Mouse (Mus musculus) retina, adult 2 months (tissue): ENCODE measurements at regions not wholly inside any gene's neighbourhood (a gene's known extent, or its start where the extent isn't known, plus 50 kb on each side); places are given as distances from the start of the nearest gene placed in this dataset.

Experiments
- DNase-seq: peaks from one replicate; pipeline ENCODE4 v3.0.0-alpha.2; 2012; ENCODE audit warnings: low read depth, low spot score

DNA sequence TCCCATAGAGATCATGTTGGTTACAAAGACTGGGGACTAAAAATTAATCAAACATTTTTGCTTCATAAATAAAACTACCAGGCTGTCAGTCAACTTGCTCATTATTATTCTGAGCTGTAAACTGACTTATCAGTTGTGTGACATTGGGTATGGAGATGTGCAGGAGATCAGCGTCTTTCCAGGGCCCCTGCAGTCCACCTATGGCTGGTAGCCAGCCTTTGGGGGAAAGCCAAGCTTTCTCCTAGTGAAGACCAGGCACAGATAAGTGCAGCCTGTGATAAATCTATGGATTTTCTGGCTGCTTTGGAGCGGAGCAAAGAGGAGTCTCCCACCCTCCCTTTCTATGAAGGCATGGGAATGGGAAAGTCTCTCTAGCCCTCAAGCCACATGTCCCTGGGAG is 172.0 kb upstream of the Glra1 start:
- no peak for DNase-seq

DNA sequence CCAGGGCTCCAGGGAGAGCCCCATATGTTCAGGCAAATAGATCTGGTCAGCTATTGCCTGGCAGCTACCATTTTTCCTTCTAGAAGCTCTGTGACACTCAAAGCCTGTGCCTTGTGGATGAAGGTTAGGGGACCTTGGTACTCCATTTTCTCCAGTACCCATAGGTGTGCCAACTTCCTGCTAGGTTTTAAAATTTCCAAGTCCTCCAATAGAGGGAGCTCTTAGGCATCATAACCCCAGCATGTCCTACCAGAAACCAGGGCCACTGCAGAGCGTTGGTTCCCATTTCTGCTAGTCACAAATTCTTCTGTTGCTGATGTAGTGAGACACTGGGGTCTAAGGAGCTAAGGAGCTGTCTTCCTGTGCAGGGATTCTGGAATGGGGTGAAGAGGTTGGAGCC is 165.3 kb upstream of the Glra1 start:
- DNase-seq = no peak

DNA sequence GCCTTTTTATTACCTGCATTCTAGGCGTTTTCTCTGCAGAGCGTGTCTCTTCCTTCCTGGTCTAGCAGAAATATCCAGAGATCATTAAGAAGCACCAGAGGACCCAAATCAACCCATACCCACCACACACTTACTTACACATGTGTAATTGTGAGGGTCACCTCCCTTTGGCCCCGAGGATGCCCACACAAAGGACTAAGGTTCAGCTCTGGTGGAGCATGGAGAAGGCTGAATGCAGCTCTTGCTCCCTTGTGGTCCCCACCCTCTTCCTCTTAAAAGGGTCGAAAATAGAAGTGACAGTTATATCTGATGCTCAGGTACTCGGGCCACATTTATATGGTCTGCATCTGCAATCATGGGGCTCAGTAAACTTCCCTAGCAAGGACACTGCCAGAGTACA is 164.5 kb upstream of the Glra1 start:
- DNase-seq = no peak

GRCm38 (mm10) chr11:55772107-55772506 is 164.1 kb upstream of the Glra1 start:
- DNase-seq = no peak

- DNase-seq = no peak
Measured at GRCm38 (mm10) chr11:55764846-55765245, 156.8 kb upstream of the Glra1 start.
